Mouse (Mus musculus) ES-CJ7 (cell line): ENCODE results near the gene Plaur.

ENCODE experiments used
- DNase-seq: peaks from one replicate; pipeline ENCODE4 v3.0.0; 2011; ENCODE audit warnings: low read depth, low spot score

The Plaur gene

DNA sequence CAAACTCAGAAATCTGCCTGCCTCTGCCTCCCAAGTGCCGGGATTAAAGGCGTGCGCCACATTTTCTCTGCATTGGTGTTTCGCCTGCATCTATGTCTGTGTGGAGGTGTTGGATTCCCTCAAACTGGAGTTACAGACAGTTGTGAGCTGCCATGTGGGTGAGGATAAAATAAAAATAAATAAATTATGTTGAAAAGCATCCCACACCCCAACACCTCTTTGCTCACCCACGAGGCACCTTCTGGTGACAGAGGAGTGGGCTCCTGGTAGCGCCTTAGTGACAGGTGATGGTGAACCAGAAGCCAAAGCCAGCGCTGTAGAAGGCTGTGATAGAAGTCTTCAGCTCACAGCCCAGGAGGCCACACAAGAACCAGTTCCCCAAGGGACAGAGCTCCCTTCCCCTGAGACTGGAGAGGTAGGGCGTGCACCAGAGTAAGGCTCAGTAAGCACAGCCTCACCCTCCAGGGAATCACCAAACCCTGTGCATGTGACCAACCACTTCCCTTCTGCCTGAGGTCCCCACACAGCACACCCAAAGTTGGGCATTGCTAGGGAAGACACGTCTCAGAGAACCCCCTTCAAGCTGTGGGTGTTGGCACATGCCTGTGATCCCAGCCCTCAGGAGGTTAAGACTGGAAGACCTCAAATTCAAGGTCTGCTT, 16.9 kb upstream of the Plaur start:
- DNase-seq, result no peak

DNA sequence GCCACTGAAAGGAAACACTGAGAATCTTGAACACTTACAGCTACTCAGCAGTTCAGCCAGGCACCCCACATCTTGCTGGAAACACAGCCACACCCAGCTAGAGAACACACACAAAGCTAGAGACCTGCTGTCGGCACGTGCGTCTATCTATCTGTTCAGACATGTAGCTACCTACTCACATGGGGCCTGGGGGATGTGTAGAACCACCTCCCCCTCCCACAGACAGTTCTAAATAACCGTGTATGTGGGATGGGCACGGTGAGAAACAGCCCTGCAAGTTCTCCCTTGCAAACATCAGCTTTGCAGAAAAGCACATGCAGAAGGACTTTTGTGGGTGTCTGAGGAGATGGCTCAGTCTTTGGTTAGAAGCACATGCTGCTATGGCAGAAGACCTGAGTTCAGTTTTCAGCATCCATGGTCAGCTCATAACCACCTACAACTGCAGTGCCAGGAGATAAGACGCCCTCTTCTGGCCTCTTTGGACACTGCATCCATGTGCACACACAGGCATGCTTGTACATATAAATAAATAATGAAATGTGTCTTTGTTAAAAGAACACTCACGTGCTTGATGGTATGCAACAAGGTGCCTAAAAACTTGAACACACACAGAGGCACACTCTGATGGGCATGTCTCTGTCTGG, 15.5 kb upstream of the Plaur start:
- DNase-seq, result no peak

DNA sequence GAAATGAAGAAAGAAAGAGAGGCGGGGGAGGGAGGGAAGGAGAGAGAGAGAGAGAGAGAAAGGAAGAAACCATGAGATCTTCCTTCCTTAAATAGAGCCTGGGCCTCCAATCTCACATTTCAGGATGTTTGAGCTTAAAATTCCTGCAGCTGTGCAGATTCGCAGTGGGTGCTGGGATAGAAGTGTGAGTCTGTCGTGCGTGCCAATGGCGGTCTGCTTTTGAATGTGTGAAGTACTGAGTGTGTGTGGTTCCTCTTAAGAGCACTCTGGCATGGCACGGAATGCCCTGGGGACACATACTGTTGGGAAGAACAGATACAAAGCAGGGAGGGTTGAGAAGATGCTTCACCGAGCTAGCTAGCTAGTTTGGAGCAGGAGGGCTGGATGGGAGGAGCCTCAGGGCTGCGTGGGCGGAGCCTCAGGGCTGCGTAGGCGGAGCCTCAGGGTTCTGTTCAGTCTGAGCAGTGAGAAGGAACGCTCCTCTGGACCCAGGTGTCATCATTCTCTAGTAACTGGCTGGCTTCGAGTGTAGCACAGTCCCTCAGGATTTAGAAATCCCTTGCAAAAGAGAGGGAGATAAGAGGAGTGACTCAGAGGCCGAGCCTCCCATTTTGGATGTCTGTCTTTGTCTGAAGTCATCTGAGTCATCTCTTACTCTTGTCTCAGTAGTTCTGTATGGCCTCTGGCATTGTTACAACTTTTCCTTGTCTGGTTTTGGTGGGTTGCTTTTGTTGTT, 13.3 kb upstream of the Plaur start:
- no peak for DNase-seq

DNA sequence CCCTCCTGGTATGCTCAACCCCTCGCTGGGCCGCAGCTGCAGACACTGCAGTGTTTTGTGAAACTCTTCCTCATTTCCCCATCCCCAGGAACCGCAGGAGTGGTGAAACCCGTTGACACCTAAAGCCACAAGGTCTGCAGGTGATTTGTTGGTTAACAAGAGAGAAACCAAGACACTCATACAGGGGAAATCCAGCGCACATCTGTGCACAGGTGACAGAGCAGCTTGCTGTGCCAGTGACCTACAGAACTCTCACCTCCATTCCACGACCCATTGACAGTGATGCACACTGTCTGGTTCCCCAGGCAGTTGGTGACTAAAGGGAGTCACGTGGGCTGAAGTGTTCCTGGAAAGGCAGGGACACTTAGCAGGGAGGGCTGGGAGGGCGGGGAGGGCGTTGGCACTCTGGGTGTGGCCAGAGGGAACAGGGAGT, 11.7 kb upstream of the Plaur start:
- DNase-seq, result peak; percentile 62

DNA sequence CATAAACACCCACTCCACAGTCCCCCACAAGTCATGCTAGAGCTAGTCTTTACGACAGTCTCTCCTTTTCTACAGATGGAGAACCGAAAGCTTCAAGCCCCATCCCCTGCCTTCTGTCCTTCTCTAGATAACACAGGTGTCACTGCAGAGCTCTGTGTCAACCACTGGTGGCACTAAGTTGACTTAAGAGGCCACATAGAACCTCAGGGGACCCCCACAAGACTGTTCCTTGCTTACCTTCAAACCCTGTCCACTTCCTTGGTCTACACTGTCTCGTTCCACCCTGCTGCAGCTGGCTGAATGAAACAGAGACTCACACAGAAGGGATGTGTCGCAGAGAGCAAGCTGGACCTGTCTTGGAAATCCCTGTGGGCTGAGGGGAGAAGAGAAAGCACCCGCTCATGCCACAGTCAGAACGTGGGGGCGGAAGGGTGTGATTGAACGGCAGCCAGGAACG, 10.4 kb upstream of the Plaur start, which contains the start of gene Irgc1:
Gene Irgc1, minus strand, starts transcription at position 443 of the 457 bp plus-strand sequence.
- no peak for DNase-seq

DNA sequence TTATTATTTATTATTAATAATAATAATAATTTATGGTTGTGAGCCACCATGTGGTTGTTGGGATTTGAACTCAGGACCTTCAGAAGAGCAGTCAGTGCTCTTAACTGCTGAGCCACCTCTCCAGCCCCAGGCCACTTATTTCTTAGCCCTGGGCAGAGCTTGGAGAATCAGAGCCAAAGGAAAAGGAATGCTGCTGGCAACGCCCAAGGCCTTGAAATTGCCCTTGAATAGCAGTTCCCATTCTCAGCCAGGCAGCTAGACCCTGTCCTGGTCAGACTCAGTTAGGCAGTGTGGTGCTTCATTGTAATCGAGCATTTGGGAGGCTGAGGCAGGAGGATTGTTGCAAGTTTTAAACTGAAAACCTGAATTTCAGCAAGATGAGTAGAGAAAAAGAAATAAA, 8.1 kb upstream of the Plaur start:
- DNase-seq, result peak; percentile 86

DNA sequence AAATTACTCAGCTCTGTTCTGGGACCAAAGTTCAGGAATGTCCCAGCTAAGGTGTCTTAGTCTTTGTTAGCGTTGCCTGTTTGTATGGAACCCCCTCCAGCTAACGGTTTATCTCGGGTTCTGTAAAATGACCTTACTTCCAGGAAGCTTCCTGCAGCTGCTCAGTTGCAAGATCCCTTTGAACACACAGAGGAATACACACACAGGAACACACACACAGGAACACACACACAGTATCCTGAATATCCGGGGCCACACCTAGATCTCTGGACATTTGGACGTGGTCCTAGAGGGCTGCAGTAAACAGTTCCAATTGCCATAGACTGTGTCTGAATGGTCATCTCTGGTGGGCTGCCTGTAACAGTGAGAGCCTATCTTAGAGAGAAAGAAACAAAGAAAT, 6.6 kb upstream of the Plaur start:
- no peak for DNase-seq

DNA sequence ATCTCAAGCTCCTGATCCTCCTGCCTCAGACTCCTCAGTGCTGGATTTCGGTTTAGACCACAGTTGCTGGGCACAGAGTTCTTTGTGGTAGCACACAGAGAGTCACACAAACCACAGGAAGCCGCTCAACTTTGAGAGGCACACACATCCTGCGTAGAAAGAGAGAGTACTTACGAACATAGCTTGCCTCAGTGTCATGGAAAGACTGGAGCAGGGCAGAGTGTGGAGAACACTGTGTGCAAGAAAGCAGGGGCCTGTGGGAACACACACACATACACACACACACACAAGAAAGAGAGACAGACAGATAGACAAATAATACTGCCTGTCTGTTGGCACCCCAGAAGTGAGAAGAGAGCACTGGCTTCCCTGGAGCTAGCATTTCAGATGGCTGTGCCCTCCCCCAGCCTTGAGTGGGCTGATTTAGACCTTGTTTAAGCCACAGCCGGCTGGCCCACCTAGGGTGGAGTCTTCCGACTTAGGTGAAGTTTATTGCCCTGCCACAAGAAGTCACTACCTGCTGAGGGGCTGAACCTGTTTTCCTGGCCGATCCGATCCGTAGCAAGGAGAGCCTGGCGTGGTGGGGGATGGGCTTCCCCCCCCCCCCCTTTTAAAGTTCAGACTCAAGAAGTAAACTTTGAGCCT, 4.4 kb upstream of the Plaur start:
- DNase-seq, result peak; percentile 58

DNA sequence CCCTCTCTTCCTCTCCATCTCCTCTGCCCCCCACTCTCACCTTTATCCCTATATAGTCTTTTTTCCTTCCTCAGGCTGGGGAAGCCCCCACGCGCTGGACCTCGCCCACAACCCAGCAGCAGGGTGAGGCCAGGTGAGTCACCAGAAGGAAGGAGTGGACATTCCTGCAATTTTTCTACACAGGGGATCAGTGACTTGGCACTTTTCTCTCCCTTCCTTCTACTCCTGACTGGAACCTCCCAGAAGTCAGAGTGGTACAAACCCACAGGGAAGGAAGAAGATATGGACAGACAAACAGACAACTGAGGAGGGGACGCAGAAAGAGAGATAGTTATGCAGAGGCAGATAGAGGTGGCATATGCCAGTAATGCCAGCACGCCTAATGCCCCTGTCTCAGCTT, 2.8 kb upstream of the Plaur start:
- DNase-seq, result peak; percentile 38

DNA sequence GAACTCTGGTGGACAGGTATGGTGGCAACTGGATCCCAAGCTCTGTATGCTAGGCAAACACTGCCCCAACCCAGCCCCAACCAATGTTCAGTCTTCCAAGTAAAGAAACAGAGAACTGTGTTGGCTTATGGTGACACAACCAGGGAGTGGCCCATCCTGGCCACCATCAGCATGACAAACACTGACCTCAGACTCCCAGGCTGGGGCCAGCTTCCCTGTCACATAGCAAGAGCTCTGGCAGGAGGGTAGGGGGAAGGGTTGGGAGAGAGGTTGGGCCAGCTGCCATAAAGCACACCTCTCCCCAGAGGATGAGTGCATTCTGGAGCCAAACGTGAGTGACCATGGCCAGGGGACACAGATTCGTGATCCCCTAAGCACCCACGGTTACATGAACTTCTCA, 2.4 kb upstream of the Plaur start:
- DNase-seq, result peak; percentile 58

DNA sequence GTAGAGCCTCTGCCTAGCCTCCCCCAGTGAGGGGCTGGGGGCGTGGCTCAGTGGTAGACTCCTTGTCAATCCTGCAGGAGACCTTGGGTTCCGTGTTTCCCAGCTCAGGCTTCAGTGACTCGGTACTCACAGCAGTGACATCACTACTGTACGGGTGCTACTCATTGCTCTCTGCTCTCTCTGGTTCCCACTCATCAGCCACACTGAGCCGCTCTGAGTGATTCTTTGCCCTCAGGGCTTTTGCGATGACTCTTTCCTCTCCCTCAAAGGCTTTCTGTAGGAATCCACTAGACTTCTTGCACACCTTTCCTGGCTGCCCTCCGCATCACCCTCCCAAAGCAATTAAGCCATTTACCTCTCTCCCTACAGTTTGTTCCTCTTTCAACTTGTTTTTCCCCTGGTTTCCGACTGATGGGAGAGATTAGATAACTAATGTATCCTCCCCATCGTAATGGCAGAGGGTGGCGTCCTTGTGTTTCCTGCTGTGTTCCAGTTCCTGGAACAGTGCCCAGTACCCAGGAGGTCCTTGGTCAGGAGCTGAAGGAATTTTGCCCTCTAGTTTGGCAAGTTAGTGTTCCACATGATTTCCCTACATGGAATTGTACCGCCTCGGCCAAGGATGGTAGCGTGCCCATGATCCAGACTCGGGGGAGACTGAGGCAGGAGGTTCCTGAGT, 770 bp upstream of the Plaur start:
- DNase-seq, result peak; percentile 88

DNA sequence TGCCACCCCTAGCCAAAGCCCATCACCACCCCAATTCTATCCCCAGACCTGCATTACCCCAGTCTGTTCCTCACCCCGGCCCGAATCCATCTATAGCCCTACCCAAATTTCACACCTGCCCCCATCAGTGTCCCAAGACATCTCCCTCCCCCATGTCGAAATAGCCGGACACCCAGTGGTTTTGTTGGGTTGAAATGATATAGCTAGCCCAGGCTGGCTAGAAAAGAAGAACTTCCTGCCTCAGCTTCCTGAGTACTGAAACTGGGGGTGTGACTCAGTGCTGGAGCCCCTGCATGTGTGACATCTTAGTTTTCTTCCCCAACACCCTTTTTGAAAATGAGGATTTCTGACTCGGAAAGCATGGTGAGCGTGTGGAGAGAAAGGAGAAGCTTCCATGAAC, 4.6 kb downstream of the Plaur start:
- no peak for DNase-seq

DNA sequence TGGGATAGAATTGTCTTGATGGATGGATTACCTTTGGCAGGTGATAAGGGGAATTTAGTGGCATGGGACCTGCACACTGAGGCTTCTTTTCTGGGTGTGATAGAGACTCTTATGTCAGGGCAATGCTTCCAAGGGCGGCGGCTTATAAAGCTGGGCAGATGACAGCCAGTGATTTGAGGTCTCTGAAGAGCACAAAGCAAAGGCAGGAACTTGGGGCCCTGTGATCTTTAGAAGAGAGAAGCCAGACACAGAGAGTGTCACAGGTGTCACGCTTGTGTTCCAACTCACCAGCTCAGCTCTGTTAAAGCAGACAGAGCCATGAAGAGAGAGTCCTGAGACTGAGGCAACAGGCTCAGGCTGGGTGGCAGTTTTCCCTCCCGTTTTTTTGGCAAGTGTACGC, 5.6 kb downstream of the Plaur start:
- no peak for DNase-seq

DNA sequence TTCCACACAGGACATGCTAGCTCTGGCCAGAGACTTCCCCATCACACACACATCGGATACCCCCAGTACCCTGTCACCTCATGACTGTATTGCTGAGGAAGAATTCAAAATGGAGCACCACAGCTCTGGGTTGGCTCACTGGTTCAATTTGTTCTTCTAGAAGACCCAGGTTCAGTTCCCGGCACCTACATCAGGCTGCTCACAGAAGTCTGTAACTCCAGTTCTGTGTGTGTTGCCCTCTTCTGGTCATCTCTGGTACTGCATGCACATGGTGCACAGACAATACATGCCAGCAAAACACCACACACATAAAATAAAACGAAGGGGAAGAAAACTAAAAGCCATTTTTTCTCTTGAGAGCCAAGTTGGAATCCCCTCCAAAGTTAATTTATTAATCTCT, 6.8 kb downstream of the Plaur start:
- DNase-seq, result peak; percentile 81

DNA sequence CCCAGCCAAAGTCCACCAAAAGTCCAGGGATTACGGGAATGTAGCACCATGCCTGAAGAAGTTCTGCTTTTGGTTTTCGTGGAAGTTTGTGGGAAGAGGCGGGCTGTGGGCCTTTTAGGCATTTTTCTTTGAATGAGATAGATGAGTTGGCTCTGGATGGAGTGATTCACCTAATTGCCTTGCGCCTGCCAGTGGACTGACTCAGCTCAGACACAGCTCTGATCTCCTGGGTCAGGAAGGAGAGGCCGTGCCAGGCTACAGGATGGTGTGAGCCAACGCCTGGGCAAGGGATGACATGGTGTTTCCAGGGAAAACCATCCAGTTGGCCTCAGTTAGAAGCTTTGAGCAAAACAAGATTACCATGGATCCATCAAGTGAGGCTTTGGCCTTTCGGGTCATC, 8.1 kb downstream of the Plaur start:
- DNase-seq, result no peak

DNA sequence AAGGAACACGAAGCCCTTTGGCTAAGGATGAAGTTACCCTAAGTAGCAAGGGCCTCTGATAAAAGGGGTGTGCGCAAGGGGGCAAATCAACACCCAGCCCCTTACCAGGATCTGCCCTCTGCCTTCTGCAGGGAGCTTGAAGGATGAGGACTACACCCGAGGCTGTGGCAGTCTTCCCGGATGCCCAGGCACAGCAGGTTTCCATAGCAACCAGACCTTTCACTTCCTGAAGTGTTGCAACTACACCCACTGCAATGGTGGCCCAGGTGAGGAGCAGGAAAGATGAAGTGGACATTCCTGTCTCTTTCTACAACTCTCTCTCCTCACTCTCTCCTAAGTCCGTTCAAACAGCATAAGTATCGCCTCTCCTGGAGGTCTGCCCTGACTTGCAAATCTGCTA, 10.2 kb downstream of the Plaur start:
- DNase-seq, result no peak

DNA sequence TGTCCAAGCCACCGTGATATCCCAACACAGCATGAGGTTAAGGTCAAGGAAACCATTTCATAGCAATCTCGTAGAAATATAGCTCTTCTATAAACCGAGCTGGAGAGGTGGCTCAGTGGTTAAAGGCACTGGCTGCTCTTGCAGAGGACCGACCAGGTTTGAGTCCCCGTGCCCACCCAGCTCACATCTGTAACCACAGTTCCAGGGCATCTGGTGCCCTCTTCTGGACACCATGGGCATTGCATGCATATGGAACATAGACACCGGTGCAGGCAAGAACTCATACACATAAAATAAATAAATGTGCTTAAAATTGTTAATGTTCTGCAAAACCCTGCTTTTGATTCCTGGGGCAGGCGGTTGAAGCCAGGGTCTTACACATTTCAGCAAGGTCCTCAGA, 10.7 kb downstream of the Plaur start:
- peak; percentile 78 for DNase-seq

DNA sequence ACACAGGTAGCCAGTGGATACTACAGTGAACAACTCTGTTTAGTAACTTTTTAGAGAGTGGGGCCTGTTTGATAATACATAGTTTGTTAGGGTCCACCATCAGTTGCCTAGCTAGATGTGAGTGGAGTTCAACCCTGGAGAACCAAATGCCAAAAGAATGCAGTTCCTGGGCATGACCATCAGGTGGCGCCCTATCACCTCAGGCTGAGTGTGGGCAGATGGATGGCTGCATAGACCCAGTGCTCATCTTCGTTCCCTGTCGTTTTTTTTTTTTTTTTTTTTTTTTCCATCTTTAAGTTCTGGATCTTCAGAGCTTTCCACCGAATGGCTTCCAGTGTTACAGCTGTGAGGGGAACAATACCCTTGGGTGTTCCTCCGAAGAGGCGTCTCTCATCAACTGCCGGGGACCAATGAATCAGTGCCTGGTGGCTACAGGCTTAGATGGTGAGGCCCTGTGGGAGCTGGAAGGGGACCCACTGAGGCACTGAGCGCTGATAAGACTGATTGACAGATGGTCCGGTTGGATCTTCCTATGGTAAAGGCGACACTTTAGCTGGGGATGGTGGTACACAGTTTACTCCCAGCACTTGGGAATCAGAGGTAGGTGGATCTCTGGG, 11.7 kb downstream of the Plaur start:
- peak; percentile 78 for DNase-seq

DNA sequence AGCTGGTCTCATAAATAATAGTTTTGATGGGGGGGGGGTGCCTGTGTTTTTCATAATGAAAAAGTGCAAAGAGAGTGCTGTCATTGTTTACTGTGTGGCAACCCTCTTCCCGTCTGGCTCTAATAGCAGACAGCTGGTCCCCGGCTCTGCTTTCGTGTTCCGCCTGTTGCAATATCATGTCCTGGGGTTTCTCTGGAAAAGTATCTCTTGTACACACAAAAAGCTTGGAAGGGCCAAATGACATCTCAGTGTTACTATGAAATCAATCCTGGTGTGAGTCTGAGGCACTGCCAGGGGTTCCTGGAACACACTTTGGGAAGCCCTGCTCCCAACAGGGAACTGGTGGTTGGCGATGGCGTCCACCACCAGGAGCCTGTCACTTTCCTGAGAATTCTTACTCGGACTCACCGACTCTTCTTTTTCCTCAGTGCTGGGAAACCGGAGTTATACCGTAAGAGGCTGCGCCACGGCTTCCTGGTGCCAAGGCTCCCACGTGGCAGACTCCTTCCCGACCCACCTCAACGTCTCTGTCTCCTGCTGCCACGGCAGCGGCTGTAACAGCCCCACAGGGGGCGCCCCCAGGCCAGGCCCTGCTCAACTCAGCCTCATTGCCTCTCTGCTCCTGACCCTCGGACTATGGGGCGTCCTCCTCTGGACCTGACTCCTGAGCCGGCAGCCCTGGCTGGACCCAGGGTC, 12.7 kb downstream of the Plaur start:
- DNase-seq, result no peak

DNA sequence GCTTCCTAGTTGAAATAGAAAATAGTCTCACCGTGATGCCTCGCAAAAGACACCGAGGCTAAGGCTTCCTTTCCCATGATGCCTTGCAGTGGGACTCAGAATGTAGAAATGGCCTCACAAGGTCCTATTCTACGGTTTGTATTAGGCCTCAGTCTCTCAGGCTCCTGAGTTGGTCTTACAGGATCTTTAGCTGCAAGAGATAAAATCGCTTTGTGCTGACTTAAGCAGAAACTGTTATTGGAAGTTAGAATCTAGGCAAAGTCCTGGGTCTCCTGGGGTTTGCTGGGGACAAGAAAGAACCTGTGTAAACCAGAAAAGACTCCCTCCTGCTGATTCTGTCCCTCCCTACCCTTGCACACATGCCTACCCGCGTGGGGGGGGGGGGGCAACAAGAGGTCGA, 14.1 kb downstream of the Plaur start:
- DNase-seq, result no peak

DNA sequence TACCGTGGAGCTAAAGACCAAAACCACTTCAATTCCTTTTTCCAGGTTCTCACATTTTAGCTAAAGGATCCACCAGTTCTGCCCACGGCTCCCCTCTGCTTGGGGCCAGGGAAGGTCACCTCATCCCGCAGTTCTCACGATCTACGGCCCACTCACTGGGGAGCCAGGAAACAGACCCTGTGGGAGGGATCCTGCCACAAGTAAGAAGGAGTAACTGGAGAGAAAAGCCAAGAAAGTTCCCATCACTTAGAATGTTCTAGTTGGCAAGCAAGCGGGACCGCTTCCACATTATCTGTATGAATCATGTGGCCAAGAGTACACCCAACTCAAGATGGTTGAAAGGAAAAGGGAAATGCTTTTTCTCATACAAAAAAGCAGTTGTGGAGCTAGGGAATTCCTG, 14.6 kb downstream of the Plaur start:
- no peak for DNase-seq
